Mouse (Mus musculus) midbrain, embryonic 10.5 days (tissue): ENCODE results near the gene Cpa1. TPM values are rescaled to one million over a fixed set of nuclear protein-coding genes. Genes with fewer than 3 reads are reported as not detected.

Source experiments
- DNase-seq: peaks from one replicate; pipeline ENCODE4 v3.0.0-alpha.2; 2017; ENCODE audit warnings: low spot score
- H3K27ac ChIP-seq: fragments of 300-500 bp; sonication (generic); replicated peaks from 2 replicates; pipeline ENCODE4 v1.5.1; 2016; ENCODE audit warnings: mild to moderate bottlenecking
- H3K27me3 ChIP-seq: fragments of 300-500 bp; sonication (generic); 2 replicates; pipeline ENCODE4 v1.6.1; 2016; ENCODE audit warnings: low read depth, mild to moderate bottlenecking; ENCODE audit not compliant: poor library complexity, severe bottlenecking
- H3K36me3 ChIP-seq: fragments of 300-500 bp; sonication (generic); 2 replicates; pipeline ENCODE4 v1.6.1; 2016; ENCODE audit warnings: mild to moderate bottlenecking, moderate library complexity
- H3K4me1 ChIP-seq: fragments of 300-500 bp; sonication (generic); 2 replicates; pipeline ENCODE4 v1.6.1; 2016
- H3K4me3 ChIP-seq: fragments of 300-500 bp; sonication (generic); 2 replicates; pipeline ENCODE4 v1.5.1; 2016; ENCODE audit warnings: mild to moderate bottlenecking, moderate library complexity
- H3K9me3 ChIP-seq: fragments of 300-500 bp; sonication (generic); replicated peaks from 2 replicates; pipeline ENCODE4 v1.6.1; 2016; ENCODE audit warnings: mild to moderate bottlenecking
- WGBS: fragments of 180-500 bp; shearing (Covaris S2); methylation state at CpG from one replicate; pipeline ENCODE4 v1.1.7; 2016; 5-methylcytosine and 5-hydroxymethylcytosine counted together
- polyA plus RNA-seq: library from polyadenylated mRNA; unstranded; fragments of >200 nt; fragmentation: Nextera tagmentation; extraction: Ambion mirVana; gene quantifications from 2 replicates; pipeline ENCODE4 v1.2.1, GENCODE M21; 2016

The Cpa1 gene
- polyA plus RNA-seq, 1 experiment from 2014 or later = 0.19 TPM

GRCm38 (mm10) chr6:30629989-30630388, 9.0 kb upstream of the Cpa1 start:
- DNase-seq = no peak
- Histone ChIP-seq H3K36me3 (no peaks in the 10 kb centered on the region), H3K4me3 (no peak overlapping the region), H3K27me3 (no peaks in the 10 kb centered on the region), H3K9me3 (no peaks in the 10 kb centered on the region), H3K4me1 (peaks cover 35% of the 10 kb centered on the region), H3K27ac (peak overlapping the region; percentile 72; the same call in 1 of the 2 replicates)
- WGBS = 94% methylated on average over 1 of the region's 1 CpGs

GRCm38 (mm10) chr6:30635361-30635862, 3.6 kb upstream of the Cpa1 start:
- Histone ChIP-seq H3K9me3 (peaks cover 12% of the 10 kb centered on the region), H3K27me3 (no peaks in the 10 kb centered on the region), H3K36me3 (peaks cover 1% of the 10 kb centered on the region; the same call in 1 of the 2 replicates), H3K27ac (peak overlapping the region; percentile 92), H3K4me3 (no peak overlapping the region), H3K4me1 (peaks cover 45% of the 10 kb centered on the region)
- 44% methylated on average over 8 of the region's 8 CpGs for WGBS
- peak; percentile 55 for DNase-seq

GRCm38 (mm10) chr6:30636186-30636842, 2.7 kb upstream of the Cpa1 start:
- peaks cover 4% of the 10 kb centered on the region; the same call in 1 of the 2 replicates for H3K36me3 ChIP-seq
- peaks cover 15% of the 10 kb centered on the region for H3K9me3 ChIP-seq
- peak; percentile 73 for DNase-seq
- no peaks in the 10 kb centered on the region for H3K27me3 ChIP-seq
- peak overlapping the region; percentile 92 for H3K27ac ChIP-seq
- WGBS = 14% methylated on average over 4 of the region's 4 CpGs
- H3K4me3 ChIP-seq = peak overlapping the region; percentile 11; the same call in 1 of the 2 replicates
- H3K4me1 ChIP-seq = peaks cover 45% of the 10 kb centered on the region

- 90% methylated on average over 12 of the region's 12 CpGs for WGBS
- peaks cover 15% of the 10 kb centered on the region for H3K9me3 ChIP-seq
- H3K4me3 ChIP-seq = no peak overlapping the region
- H3K27me3 ChIP-seq = 0 out of 2 replicates have a peak, but pooled peaks cover 4% of the 10 kb centered on the region
- no peak for DNase-seq
- H3K27ac ChIP-seq = peak overlapping the region; percentile 70
- H3K36me3 ChIP-seq = peaks cover 4% of the 10 kb centered on the region; the same call in 1 of the 2 replicates
- peaks cover 15% of the 10 kb centered on the region for H3K4me1 ChIP-seq
Measured at GRCm38 (mm10) chr6:30643694-30644460, 4.9 kb downstream of the Cpa1 start.

- H3K4me3 ChIP-seq = no peak overlapping the region
- H3K36me3 ChIP-seq = peaks cover 4% of the 10 kb centered on the region; the same call in 1 of the 2 replicates
- peak overlapping the region; percentile 70 for H3K27ac ChIP-seq
- 0 out of 2 replicates have a peak, but pooled peaks cover 4% of the 10 kb centered on the region for H3K27me3 ChIP-seq
- peaks cover 10% of the 10 kb centered on the region for H3K9me3 ChIP-seq
- DNase-seq = no peak
- WGBS = 80% methylated on average over 3 of the region's 3 CpGs
- peaks cover 18% of the 10 kb centered on the region for H3K4me1 ChIP-seq
Measured at GRCm38 (mm10) chr6:30644462-30644861, 5.4 kb downstream of the Cpa1 start.

GRCm38 (mm10) chr6:30645379-30645778, 6.4 kb downstream of the Cpa1 start:
- Histone ChIP-seq H3K27ac (no peak overlapping the region; the same call in 1 of the 2 replicates), H3K36me3 (peaks cover 3% of the 10 kb centered on the region; the same call in 1 of the 2 replicates), H3K9me3 (peaks cover 3% of the 10 kb centered on the region; the same call in 1 of the 2 replicates), H3K27me3 (0 out of 2 replicates have a peak, but pooled peaks cover 4% of the 10 kb centered on the region), H3K4me3 (no peak overlapping the region), H3K4me1 (peaks cover 26% of the 10 kb centered on the region)
- 73% methylated on average over 6 of the region's 6 CpGs for WGBS
- DNase-seq = no peak

GRCm38 (mm10) chr6:30649651-30650296, 10.8 kb downstream of the Cpa1 start:
- no peaks in the 10 kb centered on the region for H3K27me3 ChIP-seq
- no peaks in the 10 kb centered on the region for H3K36me3 ChIP-seq
- H3K27ac ChIP-seq = peak overlapping the region; percentile 46; the same call in 1 of the 2 replicates
- H3K4me3 ChIP-seq = no peak overlapping the region
- H3K9me3 ChIP-seq = no peaks in the 10 kb centered on the region
- H3K4me1 ChIP-seq = peaks cover 46% of the 10 kb centered on the region
- WGBS = 84% methylated on average over 11 of the region's 11 CpGs
- no peak for DNase-seq

GRCm38 (mm10) chr6:30652425-30653188, 13.6 kb downstream of the Cpa1 start:
- peak overlapping the region; percentile 66 for H3K27ac ChIP-seq
- WGBS = 68% methylated on average over 9 of the region's 9 CpGs
- no peak for DNase-seq
- no peak overlapping the region for H3K4me3 ChIP-seq
- 0 out of 2 replicates have a peak, but pooled peaks cover 8% of the 10 kb centered on the region for H3K27me3 ChIP-seq
- no peaks in the 10 kb centered on the region for H3K9me3 ChIP-seq
- H3K4me1 ChIP-seq = peaks cover 58% of the 10 kb centered on the region
- peaks cover 8% of the 10 kb centered on the region for H3K36me3 ChIP-seq

GRCm38 (mm10) chr6:30653518-30653917, 14.5 kb downstream of the Cpa1 start:
- Histone ChIP-seq H3K9me3 (no peaks in the 10 kb centered on the region), H3K4me3 (no peak overlapping the region), H3K36me3 (peaks cover 12% of the 10 kb centered on the region), H3K4me1 (peaks cover 62% of the 10 kb centered on the region), H3K27ac (peak overlapping the region; percentile 66), H3K27me3 (0 out of 2 replicates have a peak, but pooled peaks cover 8% of the 10 kb centered on the region)
- WGBS = 90% methylated on average over 6 of the region's 6 CpGs
- DNase-seq = no peak

GRCm38 (mm10) chr6:30654402-30654859, 15.4 kb downstream of the Cpa1 start:
- H3K4me1 ChIP-seq = peaks cover 65% of the 10 kb centered on the region
- peak overlapping the region; percentile 78 for H3K27ac ChIP-seq
- no peak for DNase-seq

GRCm38 (mm10) chr6:30654932-30655331, 15.9 kb downstream of the Cpa1 start:
- H3K27ac ChIP-seq = peak overlapping the region; percentile 78
- 87% methylated on average over 3 of the region's 3 CpGs for WGBS
- no peak for DNase-seq

More at GRCm38 (mm10) chr6:30654402-30654859, 15.4 kb downstream of the Cpa1 start:
- no peak overlapping the region for H3K4me3 ChIP-seq
- peaks cover 20% of the 10 kb centered on the region for H3K36me3 ChIP-seq
- 0 out of 2 replicates have a peak, but pooled peaks cover 8% of the 10 kb centered on the region for H3K27me3 ChIP-seq
- H3K9me3 ChIP-seq = no peaks in the 10 kb centered on the region
- WGBS = 45% methylated on average over 6 of the region's 6 CpGs

More at GRCm38 (mm10) chr6:30654932-30655331, 15.9 kb downstream of the Cpa1 start:
- H3K4me1 ChIP-seq = peaks cover 60% of the 10 kb centered on the region
- H3K4me3 ChIP-seq = no peak overlapping the region
- no peaks in the 10 kb centered on the region for H3K9me3 ChIP-seq
- peaks cover 25% of the 10 kb centered on the region for H3K36me3 ChIP-seq
- 0 out of 2 replicates have a peak, but pooled peaks cover 8% of the 10 kb centered on the region for H3K27me3 ChIP-seq
